Mouse (Mus musculus) NIH3T3 (cell line): ENCODE measurements at regions not wholly inside any gene's neighbourhood (a gene's known extent, or its start where the extent isn't known, plus 50 kb on each side); places are given as distances from the start of the nearest gene placed in this dataset.
"Not testable (repeated sequence)": the region's sequence is repeated elsewhere in the genome, so short reads cannot be mapped to it uniquely, and the experiment has no call there.

ENCODE experiments used
- DNase-seq: peaks from one replicate; pipeline ENCODE4 v3.0.0-alpha.2; 2012; ENCODE audit warnings: low read depth

GRCm38 (mm10) chr13:12726831-12727230 lies 73.0 kb downstream of the Prl2c3 start:
- DNase-seq, result peak; percentile 20

- not testable (repeated sequence) for DNase-seq
Measured at GRCm38 (mm10) chr13:12717972-12718546, 81.8 kb downstream of the Prl2c3 start.

- DNase-seq, result no peak
Measured at GRCm38 (mm10) chr13:12711471-12712273, 88.2 kb downstream of the Prl2c3 start.

- DNase-seq, result peak; percentile 64
Measured at GRCm38 (mm10) chr13:12702804-12703612, 96.9 kb downstream of the Prl2c3 start.

GRCm38 (mm10) chr13:12702111-12702803 lies 97.6 kb downstream of the Prl2c3 start:
- DNase-seq, result peak; percentile 27

- not testable (repeated sequence) for DNase-seq
Measured at GRCm38 (mm10) chr13:12693593-12694118, 106.2 kb downstream of the Prl2c3 start.

GRCm38 (mm10) chr13:12688778-12689177 lies 111.1 kb downstream of the Prl2c3 start:
- DNase-seq, result not testable (repeated sequence)

GRCm38 (mm10) chr13:12688149-12688548 lies 111.7 kb downstream of the Prl2c3 start:
- DNase-seq, result not testable (repeated sequence)

- DNase-seq, result not testable (repeated sequence)
Measured at GRCm38 (mm10) chr13:12680954-12681571, 115.4 kb downstream of the Ero1lb start.

GRCm38 (mm10) chr13:12680283-12680953 lies 114.7 kb downstream of the Ero1lb start:
- DNase-seq, result peak; percentile 80

- DNase-seq, result no peak
Measured at GRCm38 (mm10) chr13:12677372-12677771, 111.7 kb downstream of the Ero1lb start.

- DNase-seq, result not testable (repeated sequence)
Measured at GRCm38 (mm10) chr13:12671011-12671410, 105.3 kb downstream of the Ero1lb start.

- DNase-seq, result not testable (repeated sequence)
Measured at GRCm38 (mm10) chr13:12668742-12669141, 103.1 kb downstream of the Ero1lb start.

- DNase-seq, result peak; percentile 2
Measured at GRCm38 (mm10) chr13:12667727-12668665, 102.3 kb downstream of the Ero1lb start.

- DNase-seq, result not testable (repeated sequence)
Measured at GRCm38 (mm10) chr13:12666050-12666449, 100.4 kb downstream of the Ero1lb start.
